Mouse (Mus musculus) midbrain, embryonic 13.5 days (tissue): Measurements from ENCODE around the gene Trim10. TPM values are rescaled to one million over a fixed set of nuclear protein-coding genes. Genes with fewer than 3 reads are reported as not detected.
"Not testable (repeated sequence)": the region's sequence is repeated elsewhere in the genome, so short reads cannot be mapped to it uniquely, and the experiment has no call there.

Experiments
- ATAC-seq: fragments of 200-750 bp; cut with Nextera tagmentation; 2 replicates; pipeline ENCODE4 v1.8.0; 2017; ENCODE audit warnings: mild to moderate bottlenecking, moderate TSS enrichment, moderate library complexity
- H3K27ac ChIP-seq: fragments of 300-500 bp; sonication (generic); 2 replicates; pipeline ENCODE4 v1.5.1; 2015; ENCODE audit warnings: inconsistent platforms, mild to moderate bottlenecking, moderate library complexity
- H3K27me3 ChIP-seq: fragments of 300-500 bp; sonication (generic); 2 replicates; pipeline ENCODE4 v1.6.1; 2015; ENCODE audit warnings: mild to moderate bottlenecking, inconsistent platforms
- H3K36me3 ChIP-seq: fragments of 300-500 bp; sonication (generic); 2 replicates; pipeline ENCODE4 v1.6.1; 2015; ENCODE audit warnings: mild to moderate bottlenecking, inconsistent platforms
- H3K4me1 ChIP-seq: fragments of 300-500 bp; sonication (generic); replicated peaks from 2 replicates; pipeline ENCODE4 v1.6.1; 2015; ENCODE audit warnings: inconsistent platforms
- H3K4me2 ChIP-seq: fragments of 300-500 bp; sonication (generic); replicated peaks from 2 replicates; pipeline ENCODE4 v1.6.1; 2015; ENCODE audit warnings: moderate library complexity, mild to moderate bottlenecking, inconsistent platforms
- H3K4me3 ChIP-seq: fragments of 300-500 bp; sonication (generic); replicated peaks from 2 replicates; pipeline ENCODE4 v1.5.1; 2015; ENCODE audit warnings: mild to moderate bottlenecking, inconsistent platforms
- H3K9ac ChIP-seq: fragments of 300-500 bp; sonication (generic); replicated peaks from 2 replicates; pipeline ENCODE4 v1.6.1; 2015; ENCODE audit warnings: mild to moderate bottlenecking, inconsistent platforms
- H3K9me3 ChIP-seq: fragments of 300-500 bp; sonication (generic); 2 replicates; pipeline ENCODE4 v1.6.1; 2016; ENCODE audit warnings: mild to moderate bottlenecking, inconsistent platforms
- WGBS: fragments of 180-500 bp; shearing (Covaris S2); methylation state at CpG from one replicate; pipeline ENCODE4 v1.1.7; 2015; 5-methylcytosine and 5-hydroxymethylcytosine counted together
- polyA plus RNA-seq: library from polyadenylated mRNA; unstranded; fragments of >200 nt; fragmentation: Nextera tagmentation; extraction: Ambion mirVana; gene quantifications from 2 replicates; pipeline ENCODE4 v1.2.1, GENCODE M21; 2015

Trim10 gene
- polyA plus RNA-seq, 1 experiment from 2014 or later: 2.0 TPM

- Histone ChIP-seq H3K4me3 (peak within 1 kb of the TSS; percentile 27), H3K9ac (no peak within 1 kb of the TSS; the same call in 1 of the 2 replicates), H3K4me1 (peaks cover 7% of the 10 kb centered on the region), H3K27me3 (peaks cover 22% of the 10 kb centered on the region), H3K4me2 (peak within 1 kb of the TSS; percentile 50), H3K9me3 (no peaks in the 10 kb centered on the region), H3K36me3 (no peaks in the 10 kb centered on the region), H3K27ac (no peak within 1 kb of the TSS)
- peak; percentile 62; the same call in 1 of the 2 replicates for ATAC-seq
- WGBS: 13% methylated on average over 29 of the region's 29 CpGs
Measured at GRCm38 (mm10) chr17:36866719-36867527, 2.5 kb upstream of the Trim10 start, which contains the start of gene Trim15. Gene Trim15, minus strand, starts transcription at chr17:36867210.

GRCm38 (mm10) chr17:36868836-36869235 lies 538 bp upstream of the Trim10 start:
- WGBS: 89% methylated on average over 2 of the region's 2 CpGs

GRCm38 (mm10) chr17:36869955-36870810 lies 809 bp downstream of the Trim10 start:
- H3K36me3 ChIP-seq: no peaks in the 10 kb centered on the region
- H3K27ac ChIP-seq: no peak overlapping the region
- no peak overlapping the region for H3K9ac ChIP-seq
- H3K4me3 ChIP-seq: no peak overlapping the region
- H3K27me3 ChIP-seq: peaks cover 17% of the 10 kb centered on the region
- ATAC-seq: no peak
- H3K4me2 ChIP-seq: no peak overlapping the region
- H3K4me1 ChIP-seq: peaks cover 7% of the 10 kb centered on the region
- no peaks in the 10 kb centered on the region for H3K9me3 ChIP-seq
- WGBS: 78% methylated on average over 25 of the region's 25 CpGs

More at GRCm38 (mm10) chr17:36868836-36869235, 538 bp upstream of the Trim10 start:
- no peak for ATAC-seq
- peaks cover 7% of the 10 kb centered on the region for H3K4me1 ChIP-seq
- no peak overlapping the region for H3K9ac ChIP-seq
- H3K9me3 ChIP-seq: no peaks in the 10 kb centered on the region
- no peak overlapping the region for H3K4me2 ChIP-seq
- H3K4me3 ChIP-seq: no peak overlapping the region
- H3K27ac ChIP-seq: no peak overlapping the region
- no peaks in the 10 kb centered on the region for H3K36me3 ChIP-seq
- H3K27me3 ChIP-seq: peaks cover 22% of the 10 kb centered on the region

- WGBS: 77% methylated on average over 4 of the region's 4 CpGs
- no peaks in the 10 kb centered on the region for H3K4me1 ChIP-seq
- H3K4me2 ChIP-seq: no peak overlapping the region
- H3K36me3 ChIP-seq: no peaks in the 10 kb centered on the region
- H3K9me3 ChIP-seq: no peaks in the 10 kb centered on the region
- H3K4me3 ChIP-seq: no peak overlapping the region
- no peak overlapping the region for H3K9ac ChIP-seq
- no peaks in the 10 kb centered on the region for H3K27me3 ChIP-seq
- H3K27ac ChIP-seq: no peak overlapping the region
- no peak for ATAC-seq
Measured at GRCm38 (mm10) chr17:36874636-36875035, 5.3 kb downstream of the Trim10 start.

GRCm38 (mm10) chr17:36883350-36883749 lies 14.0 kb downstream of the Trim10 start:
- no peak for ATAC-seq
- 85% methylated on average over 2 of the region's 2 CpGs for WGBS

GRCm38 (mm10) chr17:36885132-36885790 lies 15.9 kb downstream of the Trim10 start:
- H3K36me3 ChIP-seq: no peaks in the 10 kb centered on the region
- H3K4me2 ChIP-seq: no peak overlapping the region
- H3K27ac ChIP-seq: no peak overlapping the region
- no peak for ATAC-seq
- H3K27me3 ChIP-seq: no peaks in the 10 kb centered on the region
- no peak overlapping the region for H3K9ac ChIP-seq
- H3K9me3 ChIP-seq: no peaks in the 10 kb centered on the region
- H3K4me3 ChIP-seq: no peak overlapping the region
- H3K4me1 ChIP-seq: no peaks in the 10 kb centered on the region
- WGBS: 94% methylated on average over 12 of the region's 12 CpGs

More at GRCm38 (mm10) chr17:36883350-36883749, 14.0 kb downstream of the Trim10 start:
- Histone ChIP-seq H3K27me3 (no peaks in the 10 kb centered on the region), H3K27ac (no peak overlapping the region), H3K4me1 (no peaks in the 10 kb centered on the region), H3K4me3 (no peak overlapping the region), H3K36me3 (no peaks in the 10 kb centered on the region), H3K9ac (no peak overlapping the region), H3K4me2 (no peak overlapping the region), H3K9me3 (no peaks in the 10 kb centered on the region)

GRCm38 (mm10) chr17:36890073-36890903 lies 20.9 kb downstream of the Trim10 start, which contains the start of gene Trim40:
Gene Trim40, minus strand, starts transcription at chr17:36890123.
- Histone ChIP-seq H3K9me3 (no peaks in the 10 kb centered on the region), H3K27me3 (peaks cover 4% of the 10 kb centered on the region; the same call in 1 of the 2 replicates), H3K4me1 (no peaks in the 10 kb centered on the region), H3K9ac (no peak within 1 kb of the TSS), H3K27ac (no peak within 1 kb of the TSS), H3K4me3 (no peak within 1 kb of the TSS), H3K4me2 (no peak within 1 kb of the TSS), H3K36me3 (no peaks in the 10 kb centered on the region)
- WGBS: 89% methylated on average over 5 of the region's 5 CpGs
- ATAC-seq: no peak

- H3K27ac ChIP-seq, H3K4me3 ChIP-seq, H3K4me1 ChIP-seq, ATAC-seq, H3K36me3 ChIP-seq, H3K4me2 ChIP-seq, H3K27me3 ChIP-seq, H3K9ac ChIP-seq, H3K9me3 ChIP-seq: not testable (repeated sequence)
- WGBS: 92% methylated on average over 1 of the region's 1 CpGs
Measured at GRCm38 (mm10) chr17:36891496-36891895, 22.1 kb downstream of the Trim10 start.

- no peak overlapping the region for H3K4me2 ChIP-seq
- WGBS: 15% methylated on average over 2 of the region's 2 CpGs
- H3K9me3 ChIP-seq: no peaks in the 10 kb centered on the region
- no peak overlapping the region for H3K27ac ChIP-seq
- no peak overlapping the region for H3K4me3 ChIP-seq
- H3K4me1 ChIP-seq: no peaks in the 10 kb centered on the region
- H3K9ac ChIP-seq: no peak overlapping the region
- no peaks in the 10 kb centered on the region for H3K36me3 ChIP-seq
- H3K27me3 ChIP-seq: peaks cover 4% of the 10 kb centered on the region; the same call in 1 of the 2 replicates
- peak; percentile 60; the same call in 1 of the 2 replicates for ATAC-seq
Measured at GRCm38 (mm10) chr17:36892362-36892761, 23.0 kb downstream of the Trim10 start.

- 82% methylated on average over 5 of the region's 5 CpGs for whole genome bisulfite sequencing
- Histone ChIP-seq H3K36me3 (no peaks in the 10 kb centered on the region), H3K27ac (no peak overlapping the region), H3K4me3 (no peak overlapping the region), H3K4me2 (no peak overlapping the region), H3K27me3 (peaks cover 4% of the 10 kb centered on the region; the same call in 1 of the 2 replicates), H3K4me1 (no peaks in the 10 kb centered on the region), H3K9ac (no peak overlapping the region), H3K9me3 (no peaks in the 10 kb centered on the region)
- ATAC-seq: no peak
Measured at GRCm38 (mm10) chr17:36893387-36893786, 24.0 kb downstream of the Trim10 start.

- no peak overlapping the region for H3K4me2 ChIP-seq
- H3K9me3 ChIP-seq: no peaks in the 10 kb centered on the region
- 91% methylated on average over 1 of the region's 1 CpGs for WGBS
- no peak overlapping the region for H3K4me3 ChIP-seq
- H3K36me3 ChIP-seq: no peaks in the 10 kb centered on the region
- H3K27ac ChIP-seq: no peak overlapping the region
- H3K9ac ChIP-seq: no peak overlapping the region
- no peaks in the 10 kb centered on the region for H3K4me1 ChIP-seq
- H3K27me3 ChIP-seq: peaks cover 2% of the 10 kb centered on the region; the same call in 1 of the 2 replicates
- no peak for ATAC-seq
Measured at GRCm38 (mm10) chr17:36896583-36896982, 27.2 kb downstream of the Trim10 start.
